Mouse (Mus musculus) ES-Bruce4 (cell line): ENCODE results near the gene Klhdc1.

ENCODE experiments used
- CTCF ChIP-seq: IDR thresholded peaks from one replicate; pipeline ENCODE4 v1.8.1; 2011; ENCODE audit warnings: low read depth, low read length
- POLR2A ChIP-seq: IDR thresholded peaks from one replicate; pipeline ENCODE4 v1.8.1; 2011; ENCODE audit warnings: low read length; ENCODE audit not compliant: insufficient read depth

DNA sequence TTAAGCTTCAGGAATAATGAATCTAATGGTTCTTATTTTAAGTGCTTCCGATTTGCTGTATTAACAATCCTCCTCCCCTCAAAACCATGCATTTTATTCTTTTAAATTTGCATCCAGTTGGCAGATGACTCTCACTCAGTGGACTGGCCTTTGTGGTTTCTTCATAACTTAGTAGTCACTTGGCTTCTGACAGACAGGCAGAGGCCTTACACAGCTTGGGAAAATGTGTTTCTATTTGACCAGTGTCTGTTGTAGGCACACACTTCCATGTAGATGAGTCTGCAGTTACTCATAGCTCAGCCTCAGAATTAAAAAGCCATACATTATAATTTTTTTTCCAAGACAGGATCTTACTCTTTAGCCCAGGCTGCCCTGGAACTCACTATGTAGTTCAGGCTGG lies 12.8 kb downstream of the Klhdc1 start:
- TF ChIP-seq CTCF (no peak), POLR2A (no peak)
